Mouse (Mus musculus): ENCODE measurements around the gene Tcp1. TPM values are rescaled to one million over a fixed set of nuclear protein-coding genes. Genes with fewer than 3 reads are reported as not detected.
"Not testable (repeated sequence)": the region's sequence is repeated elsewhere in the genome, so short reads cannot be mapped to it uniquely, and the experiment has no call there.

The Tcp1 gene
- total and polyA plus RNA-seq, 3 experiments, result 485 to 1,425 (median 570) TPM

GRCm38 (mm10) chr17:12897674-12898073, 17.8 kb upstream of the Tcp1 start:
- no peaks in the 10 kb centered on the region for H3K79me2 ChIP-seq (ENCODE audit: control insufficient read depth, insufficient read depth, low read length, poor library complexity)
- no peaks in the 10 kb centered on the region for H3K4me1 ChIP-seq (ENCODE audit: control insufficient read depth in 1 of 2, insufficient read depth in 2 of 2, low read length in 2 of 2)
- H3K27me3 ChIP-seq (ENCODE audit: control insufficient read depth in 1 of 2, insufficient read depth in 2 of 2, low read length in 2 of 2), result no peaks in the 10 kb centered on the region
- H3K4me3 ChIP-seq (ENCODE audit: control insufficient read depth in 1 of 2, insufficient read depth in 1 of 2, low read depth in 2 of 2, low read length in 2 of 2), result no peak overlapping the region
- H3K27ac ChIP-seq (ENCODE audit: control insufficient read depth, low read depth, low read length), result no peak overlapping the region
- no peaks in the 10 kb centered on the region for H3K9me3 ChIP-seq (replicated peaks; ENCODE audit: insufficient read depth, low read length)
- DNase-seq (ENCODE audit: low read depth, low spot score), result no peak
- no peak overlapping the region for H3K9ac ChIP-seq (ENCODE audit: control insufficient read depth, low read depth, low read length, poor library complexity, severe bottlenecking)
- TF ChIP-seq EP300 (IDR thresholded peaks at IDR 0.05; ENCODE audit: low read depth in 1 of 2, low read length in 2 of 2), result no peak
- no peak for TF ChIP-seq MAZ (IDR thresholded peaks at IDR 0.05; ENCODE audit: low read depth, low read length)
- TF ChIP-seq MXI1 (IDR thresholded peaks at IDR 0.05; ENCODE audit: low read depth, low read length), result no peak
- TF ChIP-seq KAT2A (conservative IDR thresholded peaks at IDR 0.05; ENCODE audit: low read depth, low read length), result no peak
- TF ChIP-seq GABPA (IDR thresholded peaks at IDR 0.05; ENCODE audit: low read depth, low read length), result no peak
- TF ChIP-seq SMC3 (IDR thresholded peaks at IDR 0.05; ENCODE audit: low read depth, low read length), result no peak
- TF ChIP-seq MEF2A (IDR thresholded peaks at IDR 0.05; ENCODE audit: extremely low read depth, insufficient replicate concordance, low read depth, low read length, poor library complexity, severe bottlenecking), result no peak
- no peak for TF ChIP-seq CHD2 (IDR thresholded peaks at IDR 0.05; ENCODE audit: low read length)
- TF ChIP-seq RCOR1 (IDR thresholded peaks at IDR 0.05; ENCODE audit: low read depth, low read length), result no peak
- no peak for TF ChIP-seq BHLHE40 (IDR thresholded peaks at IDR 0.05; ENCODE audit: borderline replicate concordance, low read depth, low read length)
- no peak for TF ChIP-seq USF1 (IDR thresholded peaks at IDR 0.05; ENCODE audit: low read depth, low read length)
- TF ChIP-seq E2F4 (IDR thresholded peaks at IDR 0.05; ENCODE audit: borderline replicate concordance, low read depth, low read length), result no peak
- TF ChIP-seq TCF12 (IDR thresholded peaks at IDR 0.05; ENCODE audit: low read depth, low read length), result no peak
- no peak for TF ChIP-seq SIN3A (IDR thresholded peaks at IDR 0.05; ENCODE audit: low read length)
- TF ChIP-seq UBTF (IDR thresholded peaks at IDR 0.05; ENCODE audit: borderline replicate concordance, insufficient read depth, low read depth, low read length), result no peak
- no peak for TF ChIP-seq HCFC1 (IDR thresholded peaks at IDR 0.05; ENCODE audit: low read depth, low read length)
- TF ChIP-seq GATA1 (IDR thresholded peaks at IDR 0.05; ENCODE audit: low read depth, low read length), result no peak
- H3K36me3 ChIP-seq (ENCODE audit: control insufficient read depth in 1 of 2, insufficient read depth in 2 of 2, low read length in 2 of 2), result no peaks in the 10 kb centered on the region

GRCm38 (mm10) chr17:12898607-12899006, 16.9 kb upstream of the Tcp1 start:
- not testable (repeated sequence) for DNase-seq (ENCODE audit: low read depth, low spot score); H3K27me3 ChIP-seq (ENCODE audit: control insufficient read depth in 1 of 2, insufficient read depth in 2 of 2, low read length in 2 of 2); H3K36me3 ChIP-seq (ENCODE audit: control insufficient read depth in 1 of 2, insufficient read depth in 2 of 2, low read length in 2 of 2); H3K27ac ChIP-seq (ENCODE audit: control insufficient read depth, low read depth, low read length); H3K9ac ChIP-seq (ENCODE audit: control insufficient read depth, low read depth, low read length, poor library complexity, severe bottlenecking); H3K4me3 ChIP-seq (ENCODE audit: control insufficient read depth in 1 of 2, insufficient read depth in 1 of 2, low read depth in 2 of 2, low read length in 2 of 2); H3K4me1 ChIP-seq (ENCODE audit: control insufficient read depth in 1 of 2, insufficient read depth in 2 of 2, low read length in 2 of 2); H3K9me3 ChIP-seq (replicated peaks; ENCODE audit: insufficient read depth, low read length); H3K79me2 ChIP-seq (ENCODE audit: control insufficient read depth, insufficient read depth, low read length, poor library complexity)
